ENCODE assay signal across 8 mouse cellular contexts in the genomic region with DNA sequence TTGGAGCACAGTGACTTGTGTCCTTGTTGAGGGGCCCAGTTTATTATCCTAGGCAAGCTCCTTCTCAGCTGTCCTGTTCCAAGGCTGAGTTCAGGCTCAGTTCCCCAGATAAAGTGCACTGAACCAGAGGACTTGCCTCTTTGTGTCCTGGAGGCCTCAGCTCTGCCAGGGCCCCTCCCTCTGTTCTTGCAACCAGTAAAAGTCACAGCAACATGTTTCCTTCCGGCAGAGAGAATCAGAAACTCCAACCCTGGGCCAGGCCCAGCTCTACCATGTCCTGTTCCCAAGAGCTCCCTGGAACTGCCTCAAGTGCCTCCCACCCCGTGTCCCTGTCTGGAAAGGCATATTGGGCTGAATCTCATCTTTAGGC. TPM values are rescaled to one million over a fixed set of nuclear protein-coding genes. Genes with fewer than 3 reads are reported as not detected.
DNase-seq lines count a peak whose midpoint lies in the region; ATAC-seq and TF ChIP-seq lines count a peak whose summit lies in the region.
"Had no signal": no experiment of that assay in that cellular context is flagged by ENCODE, and none has a peak within 500 bp of the region (broad histone marks: within the 10 kb centered on the region; RNA-seq: fewer than 3 reads in every experiment).

No protein-coding gene starts in this region.

- peaks cover 9% of the 10 kb centered on the region for H3K36me3 ChIP-seq in kidney, postnatal 0 days (ENCODE audit: insufficient read depth, low read length)

- H3K9me3 ChIP-seq in kidney, postnatal 0 days (replicated peaks; ENCODE audit: low read length), result no peaks in the 10 kb centered on the region

- peak; percentile 64; the same call in 1 of the 2 replicates for ATAC-seq in kidney, postnatal 0 days (replicated peaks; ENCODE audit: low FRiP score, low read depth)

- H3K9ac ChIP-seq in kidney, postnatal 0 days (ENCODE audit: low read depth, low read length), result no peak overlapping the region

- no peak for TF ChIP-seq CTCF in kidney, postnatal 0 days (IDR thresholded peaks at IDR 0.05; ENCODE audit: low read depth)

- no peak overlapping the region for H3K4me2 ChIP-seq in kidney, postnatal 0 days (ENCODE audit: low read length)

- peak overlapping the region; percentile 77 for H3K27ac ChIP-seq in kidney, postnatal 0 days

- peak; percentile 56 to 76 for DNase-seq in urinary bladder, postnatal 36 days (ENCODE audit: low spot score in 2 of 2)
- no peak for DNase-seq in urinary bladder, postnatal 25 days (ENCODE audit: low spot score)
- peak; percentile 93 for DNase-seq in heart, adult 8-10 months (ENCODE audit: low spot score)
- DNase-seq in kidney, postnatal 0 days (ENCODE audit: low spot score), result peak; percentile 79
- peak; percentile 69 for DNase-seq in ovary, postnatal 36 days (ENCODE audit: low spot score)
- no peak for DNase-seq in cerebellum, adult 11-12 months
- DNase-seq in cerebellum, adult 8-10 months, result no peak

- H3K4me1 ChIP-seq in kidney, postnatal 0 days (replicated peaks; ENCODE audit: insufficient read depth, low read length), result peaks cover 15% of the 10 kb centered on the region

- H3K27me3 ChIP-seq in kidney, postnatal 0 days (ENCODE audit: insufficient read depth, low read length), result no peaks in the 10 kb centered on the region

- no peak overlapping the region for H3K4me3 ChIP-seq in kidney, postnatal 0 days (replicated peaks; ENCODE audit: low read depth, low read length)

- WGBS in kidney, postnatal 0 days, result 6% methylated on average over 2 of the region's 2 CpGs

RNA-seq across cellular contexts. Expression of a gene that starts 14.3 kb away (rescaled TPM):
- total RNA-seq in heart, adult 8-10 months (2022), result 1 to 10 TPM; 3.5 to 6.9 (median 4.8) TPM
- 6.5 and 6.7 TPM in 2 replicates for polyA plus RNA-seq in kidney, postnatal 0 days (2015; fragmentation: Nextera tagmentation; extraction: Ambion mirVana)

RNA-seq across cellular contexts. Expression of a gene that starts 17.1 kb away (rescaled TPM):
- 1 to 10 TPM; 7.6 to 9.2 (median 8.2) TPM for total RNA-seq in heart, adult 8-10 months (2022)
- polyA plus RNA-seq in kidney, postnatal 0 days (2015; fragmentation: Nextera tagmentation; extraction: Ambion mirVana), result 40.6 and 41.1 TPM in 2 replicates

RNA-seq across cellular contexts. Expression of a gene that starts 32.5 kb away (rescaled TPM):
- total RNA-seq in heart, adult 8-10 months (2022), result 1 to 10 TPM in 1 of 4 experiments, not detected in 3; 1.6 TPM
- polyA plus RNA-seq in kidney, postnatal 0 days (2015; fragmentation: Nextera tagmentation; extraction: Ambion mirVana), result 0.09 and 0.11 TPM in 2 replicates
- polyA plus RNA-seq: limb, embryonic 11.5 days had no signal

RNA-seq across cellular contexts. Expression of a gene that starts 43.5 kb away (rescaled TPM):
- 10 to 100 TPM; 25.8 to 34.5 (median 30.4) TPM for total RNA-seq in heart, adult 8-10 months (2022)
- polyA plus RNA-seq in kidney, postnatal 0 days (2015; fragmentation: Nextera tagmentation; extraction: Ambion mirVana), result 31.2 and 31.3 TPM in 2 replicates

RNA-seq across cellular contexts. Expression of a gene that starts 43.6 kb away (rescaled TPM):
- 1 to 10 TPM; 3.0 to 4.2 (median 3.6) TPM for total RNA-seq in heart, adult 8-10 months (2022)
- polyA plus RNA-seq in kidney, postnatal 0 days (2015; fragmentation: Nextera tagmentation; extraction: Ambion mirVana), result 5.9 and 6.0 TPM in 2 replicates

Comparison
In these comparisons a context has a peak if more than half of its experiments do, and no peak if none do; other contexts are left out.
1. DNase-seq: peak in urinary bladder, postnatal 36 days (2 of 2), heart, adult 8-10 months (single experiment), kidney, postnatal 0 days (single experiment) and ovary, postnatal 36 days (single experiment); none in urinary bladder, postnatal 25 days (single experiment), cerebellum, adult 11-12 months (single experiment) and cerebellum, adult 8-10 months (single experiment).